In genomic region chr8:36365945-36366344, GRCm38 (mm10) we compare ENCODE assay signal across 14 mouse cellular contexts.
DNase-seq lines count a peak whose midpoint lies in the region; TF ChIP-seq lines count a peak whose summit lies in the region.
"Had no signal": no experiment of that assay in that cellular context is flagged by ENCODE, and none has a peak within 500 bp of the region (broad histone marks: within the 10 kb centered on the region; RNA-seq: fewer than 3 reads in every experiment).

No protein-coding gene starts in this region.

- no peak for TF ChIP-seq EP300 in heart, adult 2 months (IDR thresholded peaks at IDR 0.05; ENCODE audit: insufficient read depth, low read depth, low read length)

- H3K36me3 ChIP-seq in heart, adult 2 months (ENCODE audit: control insufficient read depth, insufficient read depth, low read length): no peaks in the 10 kb centered on the region
- no peaks in the 10 kb centered on the region for H3K36me3 ChIP-seq in limb, embryonic 10.5 days
- H3K36me3 ChIP-seq: heart, embryonic 13.5 days; midbrain, embryonic 12.5 days; neural tube, embryonic 13.5 days; stomach, embryonic 15.5 days had no signal

- H3K9me3 ChIP-seq in limb, embryonic 10.5 days (replicated peaks): no peaks in the 10 kb centered on the region
- H3K9me3 ChIP-seq: heart, embryonic 13.5 days; midbrain, embryonic 12.5 days; neural tube, embryonic 13.5 days; stomach, embryonic 15.5 days had no signal

- TF ChIP-seq POLR2A in heart, adult 2 months (IDR thresholded peaks at IDR 0.05; ENCODE audit: insufficient read depth, low read depth, low read length): no peak

- H3K4me3 ChIP-seq in heart, adult 2 months: no peak overlapping the region
- H3K4me3 ChIP-seq in limb, embryonic 10.5 days: no peak overlapping the region
- H3K4me3 ChIP-seq: heart, embryonic 13.5 days; midbrain, embryonic 12.5 days; neural tube, embryonic 13.5 days; stomach, embryonic 15.5 days had no signal

- no peak for DNase-seq in heart, adult 2 months
- no peak for DNase-seq in heart, adult 8-10 months (ENCODE audit: low spot score)
- peak; percentile 35 to 36 for DNase-seq in kidney, postnatal 4 days
- DNase-seq in kidney, adult 18-20 months: no peak
- DNase-seq in R1 (ENCODE audit: low read depth, low spot score): peak; percentile 27
- DNase-seq in cerebellum, adult 9-11 months: peak; percentile 54
- no peak for DNase-seq in limb, embryonic 10.5 days (ENCODE audit: low spot score)
- DNase-seq in right cerebral cortex, postnatal 10 days (ENCODE audit: low spot score in 2 of 2): no peak
- DNase-seq: kidney, adult 11 months; thymus, postnatal 4 days had no signal

- peaks cover 2% of the 10 kb centered on the region; the same call in 1 of the 2 replicates for H3K4me1 ChIP-seq in heart, adult 2 months (ENCODE audit: control insufficient read depth, insufficient read depth, low read length)
- H3K4me1 ChIP-seq in limb, embryonic 10.5 days: no peaks in the 10 kb centered on the region
- H3K4me1 ChIP-seq: heart, embryonic 13.5 days; midbrain, embryonic 12.5 days; stomach, embryonic 15.5 days had no signal

- WGBS in heart, adult 2 months: 49% methylated on average over 2 of the region's 2 CpGs
- 74% methylated on average over 2 of the region's 2 CpGs for WGBS in limb, embryonic 10.5 days

- no peak overlapping the region for H3K9ac ChIP-seq in heart, adult 2 months (ENCODE audit: low read depth, low read length)
- H3K9ac ChIP-seq: heart, embryonic 13.5 days; midbrain, embryonic 12.5 days; neural tube, embryonic 13.5 days; stomach, embryonic 15.5 days had no signal

- no peaks in the 10 kb centered on the region for H3K79me2 ChIP-seq in heart, adult 2 months (replicated peaks; ENCODE audit: control insufficient read depth, insufficient read depth, low read length)

- TF ChIP-seq CTCF in heart, adult 2 months (IDR thresholded peaks at IDR 0.05): peak; percentile 60

- no peaks in the 10 kb centered on the region for H3K27me3 ChIP-seq in heart, adult 2 months (ENCODE audit: control insufficient read depth, insufficient read depth, low read length)
- no peaks in the 10 kb centered on the region for H3K27me3 ChIP-seq in limb, embryonic 10.5 days (ENCODE audit: low read depth, poor library complexity, severe bottlenecking)
- H3K27me3 ChIP-seq: heart, embryonic 13.5 days; midbrain, embryonic 12.5 days; neural tube, embryonic 13.5 days; stomach, embryonic 15.5 days had no signal

- H3K27ac ChIP-seq in heart, adult 2 months: no peak overlapping the region
- H3K27ac ChIP-seq in limb, embryonic 10.5 days: no peak overlapping the region
- H3K27ac ChIP-seq: heart, embryonic 13.5 days; midbrain, embryonic 12.5 days; neural tube, embryonic 13.5 days; stomach, embryonic 15.5 days had no signal

- intact Hi-C loops in heart, adult 2 months (cut with DNase I): loop anchor here (10.0 kb wide), 1 partner anchor 249 kb away; no protein-coding TSS in a partner anchor

Comparison
In these comparisons a context has a peak if more than half of its experiments do, and no peak if none do; other contexts are left out.
1. DNase-seq: peak in kidney, postnatal 4 days (2 of 2), R1 (single experiment) and cerebellum, adult 9-11 months (single experiment); none in heart, adult 2 months (0 of 2), heart, adult 8-10 months (single experiment), kidney, adult 18-20 months (single experiment), limb, embryonic 10.5 days (single experiment) and right cerebral cortex, postnatal 10 days (0 of 2).